Mouse (Mus musculus): ENCODE results near the gene Cbr3. TPM values are rescaled to one million over a fixed set of nuclear protein-coding genes. Genes with fewer than 3 reads are reported as not detected.
"Not testable (repeated sequence)": the region's sequence is repeated elsewhere in the genome, so short reads cannot be mapped to it uniquely, and the experiment has no call there.

Cbr3 gene
- polyA plus RNA-seq (2012; fragmentation: generic; extraction: Trizol), result 11.5 TPM

DNA sequence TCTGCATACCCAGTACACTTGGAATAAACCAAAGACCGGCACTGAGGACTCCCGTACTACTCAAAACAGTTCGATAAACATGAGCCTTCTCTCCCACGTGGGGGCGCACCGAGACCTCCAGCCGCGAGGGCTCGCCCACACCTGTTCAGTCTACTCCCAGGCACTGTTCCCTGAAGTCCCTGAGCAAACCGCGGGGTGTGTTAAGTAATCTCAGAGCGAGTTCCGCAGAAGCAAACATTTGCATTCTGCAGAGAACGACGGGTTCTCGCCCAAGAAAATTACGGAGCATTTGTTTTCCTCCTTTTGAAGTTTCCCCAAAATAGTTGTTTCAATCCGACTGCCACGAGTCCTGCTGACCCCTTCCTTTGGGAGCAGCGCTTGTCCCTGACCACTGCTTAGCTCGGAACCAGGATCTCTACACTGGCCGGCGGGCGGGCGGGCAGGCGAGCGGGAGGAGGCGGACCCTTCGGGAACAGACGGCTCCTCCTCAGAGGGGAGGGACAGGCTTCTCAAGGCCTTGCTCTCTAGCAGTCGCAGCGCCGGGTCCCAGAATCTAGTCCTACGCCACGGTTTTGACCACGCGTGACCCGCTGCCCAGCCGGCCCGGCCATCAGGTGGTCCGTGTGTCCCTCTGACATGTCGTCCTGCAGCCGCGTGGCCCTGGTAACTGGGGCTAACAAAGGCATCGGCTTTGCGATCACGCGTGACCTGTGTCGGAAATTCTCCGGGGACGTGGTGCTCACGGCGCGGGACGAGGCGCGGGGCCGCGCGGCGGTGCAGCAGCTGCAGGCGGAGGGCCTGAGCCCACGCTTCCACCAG lies at the start of gene Cbr3:
TSS of gene Cbr3 (plus strand) at position 527 of the 819 bp plus-strand sequence.
- H3K27me3 ChIP-seq (ENCODE audit: control insufficient read depth, insufficient read depth, insufficient read length), result peaks cover under 1% of the 10 kb centered on the region
- peak; percentile 58 for TF ChIP-seq POLR2A (IDR thresholded peaks at IDR 0.05; ENCODE audit: insufficient read length, low read depth)
- no peak for TF ChIP-seq SRF (IDR thresholded peaks at IDR 0.05; ENCODE audit: control insufficient read depth, insufficient read length, low read depth)
- TF ChIP-seq MYOD1 (IDR thresholded peaks at IDR 0.05; ENCODE audit: control insufficient read depth in 1 of 3, insufficient read length in 2 of 3, low read depth in 2 of 3), result peak in 2 of 3 experiments; percentile 80 to 86
- peak in 2 of 3 experiments; percentile 52 to 82 for TF ChIP-seq MYOG (IDR thresholded peaks at IDR 0.05; ENCODE audit: control insufficient read depth in 1 of 3, insufficient read depth in 1 of 3, insufficient read length in 2 of 3, low read depth in 2 of 3)
- peak within 1 kb of the TSS; percentile 33 for H3ac ChIP-seq (ENCODE audit: control insufficient read depth, insufficient read length)
- no peaks in the 10 kb centered on the region for H3K36me3 ChIP-seq (ENCODE audit: control insufficient read depth, insufficient read depth)
- H3K4me2 ChIP-seq (ENCODE audit: low read depth), result peak within 1 kb of the TSS; percentile 99
- H3K4me3 ChIP-seq, result peak within 1 kb of the TSS; percentile 30
- H3K79me2 ChIP-seq (ENCODE audit: control insufficient read depth, insufficient read depth), result no peaks in the 10 kb centered on the region

DNA sequence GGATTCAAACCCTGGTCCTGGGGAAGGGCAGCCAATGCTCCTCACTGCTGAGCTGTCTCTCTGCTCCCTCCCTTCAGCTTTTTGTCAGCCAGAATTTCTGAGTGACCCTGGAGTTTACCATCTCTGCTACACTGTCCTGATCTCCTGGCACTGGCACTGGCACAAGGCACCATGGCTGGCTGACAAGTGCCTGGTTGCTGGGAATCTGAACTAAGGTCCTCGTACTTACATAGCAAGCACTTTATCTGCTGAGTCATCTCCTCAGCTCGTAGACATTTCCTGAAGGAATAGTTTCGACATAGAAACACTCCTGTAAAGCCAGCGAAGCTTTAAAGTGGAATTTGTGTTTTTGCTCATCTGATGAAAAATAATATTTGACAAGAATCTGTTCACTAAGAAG lies 39.0 kb upstream of the Cbr3 start:
- H3K4me2 ChIP-seq (ENCODE audit: low read depth), result no peak overlapping the region
- no peak overlapping the region for H3K4me3 ChIP-seq
- no peaks in the 10 kb centered on the region for H3K36me3 ChIP-seq (ENCODE audit: control insufficient read depth, insufficient read depth)
- H3K27me3 ChIP-seq (ENCODE audit: control insufficient read depth, insufficient read depth, insufficient read length), result no peaks in the 10 kb centered on the region
- TF ChIP-seq MAX (IDR thresholded peaks at IDR 0.05; ENCODE audit: low read depth), result no peak
- no peak overlapping the region for H3ac ChIP-seq (ENCODE audit: control insufficient read depth, insufficient read length)
- H3K79me2 ChIP-seq (ENCODE audit: control insufficient read depth, insufficient read depth), result no peaks in the 10 kb centered on the region

DNA sequence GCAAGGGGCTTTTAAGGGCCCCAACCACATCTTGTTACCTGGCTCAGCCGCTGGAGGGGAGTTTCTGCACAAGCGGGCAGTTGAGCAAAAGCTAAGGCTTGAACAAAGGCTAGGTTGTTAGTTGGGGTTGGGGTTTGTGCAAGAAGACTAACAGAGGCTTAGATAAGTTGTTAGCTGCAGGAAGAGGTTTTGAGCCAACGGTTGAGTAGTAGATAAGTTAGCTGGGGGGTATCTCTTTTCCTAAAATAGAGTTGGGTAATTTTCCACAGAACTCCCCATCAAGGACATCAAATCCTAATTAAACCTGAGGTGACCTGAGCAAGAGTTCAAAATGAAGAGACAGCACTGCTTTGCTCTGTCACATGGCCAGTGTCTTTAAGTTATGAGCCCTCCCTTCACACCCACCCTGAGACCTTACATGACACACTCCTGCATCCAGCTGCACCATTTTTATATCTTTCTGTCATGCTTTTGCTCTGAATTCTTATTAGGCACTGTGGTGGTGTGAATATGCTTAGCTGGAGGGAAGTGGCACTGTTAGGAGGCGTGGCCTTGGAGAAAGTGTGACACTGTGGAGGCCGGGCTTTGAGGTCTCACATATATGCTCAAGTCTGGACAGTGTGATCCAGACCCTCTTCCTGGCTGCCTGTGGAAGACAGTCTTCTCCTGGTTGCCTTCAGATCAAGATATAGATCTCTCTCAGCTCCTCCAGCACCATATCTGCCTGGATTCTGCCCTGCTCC lies 34.4 kb upstream of the Cbr3 start:
- TF ChIP-seq POLR2AphosphoS2 (IDR thresholded peaks at IDR 0.05; ENCODE audit: insufficient read length, low read depth) (no peak), MYOG (IDR thresholded peaks at IDR 0.05; ENCODE audit: control insufficient read depth in 1 of 3, insufficient read depth in 1 of 3, insufficient read length in 2 of 3, low read depth in 2 of 3) (no peak), E2F4 (IDR thresholded peaks at IDR 0.05; ENCODE audit: insufficient read depth) (no peak)
- Histone ChIP-seq H3K4me2 (ENCODE audit: low read depth) (no peak overlapping the region), H3ac (ENCODE audit: control insufficient read depth, insufficient read length) (no peak overlapping the region), H3K27me3 (ENCODE audit: control insufficient read depth, insufficient read depth, insufficient read length) (no peaks in the 10 kb centered on the region), H3K4me3 (no peak overlapping the region), H3K79me2 (ENCODE audit: control insufficient read depth, insufficient read depth) (no peaks in the 10 kb centered on the region), H3K36me3 (ENCODE audit: control insufficient read depth, insufficient read depth) (no peaks in the 10 kb centered on the region)

DNA sequence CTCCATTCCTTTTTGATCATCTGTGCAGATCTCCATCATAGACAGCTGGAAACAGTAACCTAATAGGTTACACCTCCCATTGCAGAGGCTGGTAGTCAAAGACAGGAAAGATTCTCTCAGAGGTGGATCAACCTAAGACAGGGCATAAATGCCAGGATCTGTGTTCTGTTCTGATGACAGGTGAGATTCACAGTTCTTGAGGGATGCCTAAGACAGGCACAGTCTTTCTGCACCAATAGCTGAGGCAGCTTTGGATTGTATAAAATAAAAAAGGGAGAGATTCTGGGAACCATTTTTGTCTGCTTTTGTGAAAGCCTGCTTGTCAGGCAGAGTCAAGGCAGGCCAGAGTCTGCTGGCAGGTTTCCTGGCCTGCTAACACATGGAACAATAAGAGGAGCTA lies 15.0 kb upstream of the Cbr3 start:
- Histone ChIP-seq H3K36me3 (ENCODE audit: control insufficient read depth, insufficient read depth) (no peaks in the 10 kb centered on the region), H3K79me2 (ENCODE audit: control insufficient read depth, insufficient read depth) (no peaks in the 10 kb centered on the region), H3K4me2 (ENCODE audit: low read depth) (no peak overlapping the region), H3K4me3 (no peak overlapping the region), H3K27me3 (ENCODE audit: control insufficient read depth, insufficient read depth, insufficient read length) (no peaks in the 10 kb centered on the region), H3ac (ENCODE audit: control insufficient read depth, insufficient read length) (no peak overlapping the region)
- TF ChIP-seq POLR2A (IDR thresholded peaks at IDR 0.05; ENCODE audit: insufficient read length, low read depth), result no peak
- TF ChIP-seq MYOG (IDR thresholded peaks at IDR 0.05; ENCODE audit: control insufficient read depth in 1 of 3, insufficient read depth in 1 of 3, insufficient read length in 2 of 3, low read depth in 2 of 3), result no peak
- no peak for TF ChIP-seq MYOD1 (IDR thresholded peaks at IDR 0.05; ENCODE audit: control insufficient read depth in 1 of 3, insufficient read length in 2 of 3, low read depth in 2 of 3)
- no peak for TF ChIP-seq TCF12 (IDR thresholded peaks at IDR 0.05; ENCODE audit: insufficient read depth, poor library complexity, severe bottlenecking)
- no peak for TF ChIP-seq REST (IDR thresholded peaks at IDR 0.05; ENCODE audit: insufficient read depth, insufficient read length)

DNA sequence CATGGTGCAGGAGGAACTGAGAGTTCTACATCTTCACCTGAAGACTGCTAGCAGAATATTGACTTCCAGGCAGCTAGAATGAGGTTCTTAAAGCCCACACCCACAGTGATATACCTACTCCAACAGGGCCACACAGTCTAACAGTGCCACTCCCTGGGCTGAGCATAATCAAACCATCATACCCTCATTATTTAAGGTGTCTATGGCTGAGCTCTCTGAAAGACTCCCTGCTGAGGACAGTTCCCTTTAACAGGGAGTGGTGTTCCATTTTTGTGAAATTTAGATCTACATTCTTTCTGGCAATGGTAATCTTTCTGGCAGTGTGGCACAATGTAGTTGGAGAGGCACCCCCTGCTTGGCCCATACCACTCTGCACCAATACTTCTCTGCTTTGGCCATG lies 13.5 kb upstream of the Cbr3 start:
- Histone ChIP-seq H3ac (ENCODE audit: control insufficient read depth, insufficient read length) (no peak overlapping the region), H3K79me2 (ENCODE audit: control insufficient read depth, insufficient read depth) (no peaks in the 10 kb centered on the region), H3K4me3 (no peak overlapping the region), H3K4me2 (ENCODE audit: low read depth) (no peak overlapping the region), H3K27me3 (ENCODE audit: control insufficient read depth, insufficient read depth, insufficient read length) (no peaks in the 10 kb centered on the region), H3K36me3 (ENCODE audit: control insufficient read depth, insufficient read depth) (no peaks in the 10 kb centered on the region)
- no peak for TF ChIP-seq MYOD1 (IDR thresholded peaks at IDR 0.05; ENCODE audit: control insufficient read depth in 1 of 3, insufficient read length in 2 of 3, low read depth in 2 of 3)

DNA sequence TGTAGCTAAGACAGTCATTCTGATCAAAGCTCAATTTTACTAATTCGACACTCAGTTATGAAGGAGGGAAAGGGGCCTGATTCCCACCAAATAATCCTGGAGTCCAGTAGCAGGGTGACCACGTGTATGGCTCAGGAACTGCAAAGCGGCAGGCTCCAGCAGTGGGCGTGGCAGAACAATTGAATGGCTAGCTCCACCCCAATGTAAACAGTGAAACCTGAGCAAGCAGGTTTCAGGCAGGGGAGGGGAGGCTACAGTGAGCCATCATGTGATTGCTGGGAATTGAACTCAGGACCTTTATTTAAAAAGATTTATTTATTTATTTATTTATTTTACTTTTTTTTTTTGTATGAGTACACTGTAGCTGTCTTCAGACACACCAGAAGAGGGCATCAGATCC lies 12.5 kb upstream of the Cbr3 start:
- not testable (repeated sequence) for H3K4me3 ChIP-seq; H3K4me2 ChIP-seq (ENCODE audit: low read depth); H3K36me3 ChIP-seq (ENCODE audit: control insufficient read depth, insufficient read depth); H3K27me3 ChIP-seq (ENCODE audit: control insufficient read depth, insufficient read depth, insufficient read length); H3ac ChIP-seq (ENCODE audit: control insufficient read depth, insufficient read length); H3K79me2 ChIP-seq (ENCODE audit: control insufficient read depth, insufficient read depth)

Data from myocyte (in vitro differentiated cells).